Mouse (Mus musculus) activated CD4-positive, CD25-positive, alpha-beta regulatory T cell, adult 4 months (primary cell): ENCODE measurements around the gene Gpr37l1. TPM values are rescaled to one million over a fixed set of nuclear protein-coding genes. Genes with fewer than 3 reads are reported as not detected.
"Not testable (repeated sequence)": the region's sequence is repeated elsewhere in the genome, so short reads cannot be mapped to it uniquely, and the experiment has no call there.

Source experiments
- ATAC-seq: one replicate; pipeline ENCODE4 v1.8.0; 2017
- polyA plus RNA-seq, 2 experiments: library from polyadenylated mRNA; unstranded; fragments of 100-300 nt; shearing (Covaris generic); gene quantifications; one replicate each; pipeline ENCODE4 v1.2.1; 2017

The Gpr37l1 gene
- polyA plus RNA-seq, 2 experiments from 2014 or later: not detected

DNA sequence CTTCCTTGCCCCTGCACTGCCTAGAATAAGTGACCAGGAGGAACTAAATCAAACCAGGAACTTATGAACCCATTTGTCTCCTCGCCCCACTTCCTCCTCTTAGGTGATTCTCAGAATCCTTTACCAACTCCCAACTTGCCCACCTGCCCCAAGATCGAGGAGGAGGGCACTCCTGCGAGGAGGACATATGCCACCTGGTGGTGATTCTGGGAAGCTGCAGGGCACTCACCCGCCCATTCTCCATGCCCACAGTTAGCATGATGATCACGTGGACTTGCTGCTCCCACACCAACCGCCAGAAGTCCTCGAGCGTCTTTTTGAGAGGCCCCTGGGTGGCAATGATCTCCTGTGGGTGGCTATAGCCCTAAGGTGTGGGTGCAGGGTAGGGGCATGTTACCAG, 54.8 kb downstream of the Gpr37l1 start:
- peak; percentile 91 for ATAC-seq

DNA sequence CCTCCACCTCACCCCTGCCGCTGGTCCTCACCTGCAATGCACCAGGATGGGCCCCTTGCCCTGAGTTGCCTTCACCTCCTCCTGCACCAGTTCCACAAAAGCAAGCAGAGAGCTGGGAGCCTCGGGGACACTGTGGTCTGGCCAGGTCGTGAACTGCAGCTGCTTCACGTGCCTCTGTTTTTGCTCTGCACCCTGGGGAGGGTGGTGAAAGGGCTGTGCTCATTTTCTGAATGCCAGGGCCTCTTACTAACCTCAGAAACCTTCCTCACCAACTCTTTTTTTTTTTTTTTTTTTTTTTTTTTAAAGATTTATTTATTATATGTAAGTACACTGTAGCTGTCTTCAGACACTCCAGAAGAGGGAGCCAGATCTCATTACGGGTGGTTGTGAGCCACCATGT, 56.2 kb downstream of the Gpr37l1 start:
- not testable (repeated sequence) for ATAC-seq

Other genes with a start within 250 kb of the Gpr37l1 start
- gene Ppp1r12b, start 211.7 kb downstream of the Gpr37l1 start, polyA plus RNA-seq: 1 to 10 TPM; 2.7 to 2.8 TPM
- gene Ube2t, start 205.1 kb downstream of the Gpr37l1 start, polyA plus RNA-seq: 10 to 100 TPM; 15.9 to 18.1 TPM
- not detected for gene Lgr6, start 62.4 kb downstream of the Gpr37l1 start, polyA plus RNA-seq
- gene Ptpn7, start 35.0 kb downstream of the Gpr37l1 start, polyA plus RNA-seq: 100 to 1,000 TPM; 155 to 193 TPM
- gene Arl8a, start 20.9 kb downstream of the Gpr37l1 start, polyA plus RNA-seq: 10 to 100 TPM; 10.3 to 10.6 TPM
- not detected for gene Elf3, start 90.9 kb upstream of the Gpr37l1 start, polyA plus RNA-seq
- gene Rnpep, start 116.4 kb upstream of the Gpr37l1 start, polyA plus RNA-seq: 10 to 100 TPM; 45.4 to 51.9 TPM
- 100 to 1,000 TPM; 181 to 212 TPM for gene Timm17a, start 146.1 kb upstream of the Gpr37l1 start, polyA plus RNA-seq
- gene Lmod1, start 157.1 kb upstream of the Gpr37l1 start, polyA plus RNA-seq: not detected
- gene Shisa4, start 207.6 kb upstream of the Gpr37l1 start, polyA plus RNA-seq: not detected